Mouse (Mus musculus): ENCODE results near the gene Cplane1. TPM values are rescaled to one million over a fixed set of nuclear protein-coding genes. Genes with fewer than 3 reads are reported as not detected.
"Not testable (repeated sequence)": the region's sequence is repeated elsewhere in the genome, so short reads cannot be mapped to it uniquely, and the experiment has no call there.

Cplane1 gene
- total RNA-seq (2021): 10 to 100 TPM; 26.3 to 30.5 TPM
- long read RNA-seq, experiment 1, partial matches to known transcripts: 3 of 6 reads
- long read RNA-seq, experiment 1, other reads (novel, unspliced or antisense): 3 of 6 reads
- long read RNA-seq, experiment 2, partial matches to known transcripts: 2 of 2 reads
- long read RNA-seq, experiment 2, other reads (novel, unspliced or antisense): 0 of 2 reads

- peak; percentile 93 to 96 for DNase-seq (ENCODE audit: low spot score in 2 of 2)
These were observed at the start of gene Cplane1 for GRCm38 (mm10) chr15:8168591-8169265. TSS of gene Cplane1 (plus strand) at chr15:8169106.

- DNase-seq (ENCODE audit: low spot score in 2 of 2): no peak
These were observed 39.6 kb upstream of the Cplane1 start for GRCm38 (mm10) chr15:8129281-8129680.

GRCm38 (mm10) chr15:8131268-8131667 lies 37.6 kb upstream of the Cplane1 start:
- DNase-seq (ENCODE audit: low spot score in 2 of 2): no peak

GRCm38 (mm10) chr15:8131761-8132160 lies 37.1 kb upstream of the Cplane1 start:
- DNase-seq (ENCODE audit: low spot score in 2 of 2): no peak

- no peak for DNase-seq (ENCODE audit: low spot score in 2 of 2)
These were observed 33.3 kb upstream of the Cplane1 start for GRCm38 (mm10) chr15:8135606-8136005.

GRCm38 (mm10) chr15:8161841-8162240 lies 7.1 kb upstream of the Cplane1 start:
- DNase-seq (ENCODE audit: low spot score in 2 of 2): no peak

GRCm38 (mm10) chr15:8169266-8169746 lies 400 bp downstream of the Cplane1 start:
- peak; percentile 46 to 50 for DNase-seq (ENCODE audit: low spot score in 2 of 2)

GRCm38 (mm10) chr15:8189563-8189962 lies 20.7 kb downstream of the Cplane1 start:
- no peak for DNase-seq (ENCODE audit: low spot score in 2 of 2)

GRCm38 (mm10) chr15:8190435-8190834 lies 21.5 kb downstream of the Cplane1 start:
- DNase-seq (ENCODE audit: low spot score in 2 of 2): no peak

- DNase-seq (ENCODE audit: low spot score in 2 of 2): no peak
These were observed 31.4 kb downstream of the Cplane1 start for GRCm38 (mm10) chr15:8200317-8200716.

GRCm38 (mm10) chr15:8208362-8208761 lies 39.5 kb downstream of the Cplane1 start:
- no peak for DNase-seq (ENCODE audit: low spot score in 2 of 2)

- DNase-seq (ENCODE audit: low spot score in 2 of 2): no peak
These were observed 45.9 kb downstream of the Cplane1 start for GRCm38 (mm10) chr15:8214811-8215210.

GRCm38 (mm10) chr15:8234167-8234566 lies 65.3 kb downstream of the Cplane1 start:
- not testable (repeated sequence) for DNase-seq (ENCODE audit: low spot score in 2 of 2)

- DNase-seq (ENCODE audit: low spot score in 2 of 2): no peak
These were observed 97.0 kb downstream of the Cplane1 start for GRCm38 (mm10) chr15:8265946-8266345.

GRCm38 (mm10) chr15:8267211-8267610 lies 98.3 kb downstream of the Cplane1 start:
- no peak for DNase-seq (ENCODE audit: low spot score in 2 of 2)

- no peak for DNase-seq (ENCODE audit: low spot score in 2 of 2)
These were observed 99.3 kb downstream of the Cplane1 start for GRCm38 (mm10) chr15:8268231-8268630.

- no peak for DNase-seq (ENCODE audit: low spot score in 2 of 2)
These were observed 103.0 kb downstream of the Cplane1 start for GRCm38 (mm10) chr15:8271952-8272351.

GRCm38 (mm10) chr15:8277916-8278315 lies 109.0 kb downstream of the Cplane1 start:
- DNase-seq (ENCODE audit: low spot score in 2 of 2): not testable (repeated sequence)

- no peak for DNase-seq (ENCODE audit: low spot score in 2 of 2)
These were observed 110.4 kb downstream of the Cplane1 start for GRCm38 (mm10) chr15:8279320-8279779.

GRCm38 (mm10) chr15:8279929-8280610 lies 111.2 kb downstream of the Cplane1 start:
- DNase-seq (ENCODE audit: low spot score in 2 of 2): no peak

- no peak for DNase-seq (ENCODE audit: low spot score in 2 of 2)
These were observed 112.8 kb downstream of the Cplane1 start for GRCm38 (mm10) chr15:8281701-8282100.

- no peak for DNase-seq (ENCODE audit: low spot score in 2 of 2)
These were observed 113.2 kb downstream of the Cplane1 start for GRCm38 (mm10) chr15:8282155-8282554.

Data from left cerebral cortex, adult 18-20 months (tissue).